10 mouse cellular contexts compared by ENCODE assay signal in genomic region chr9:53320894-53321650, GRCm38 (mm10). TPM values are rescaled to one million over a fixed set of nuclear protein-coding genes. Genes with fewer than 3 reads are reported as not detected.
DNase-seq lines count a peak whose midpoint lies in the region; ATAC-seq and TF ChIP-seq lines count a peak whose summit lies in the region.
"Had no signal": no experiment of that assay in that cellular context is flagged by ENCODE, and none has a peak within 500 bp of the region (broad histone marks: within the 10 kb centered on the region; RNA-seq: fewer than 3 reads in every experiment).

No protein-coding gene starts in this region.

- intact Hi-C loops in left cerebral cortex, adult 2 months (cut with DNase I) = no loop called here

- no peak overlapping the region for H3K27ac ChIP-seq in hindbrain, embryonic 16.5 days (ENCODE audit: low read depth, low read length)
- no peak overlapping the region for H3K27ac ChIP-seq in hindbrain, embryonic 12.5 days
- no peak overlapping the region for H3K27ac ChIP-seq in midbrain, embryonic 14.5 days (replicated peaks; ENCODE audit: low read depth, low read length)
- no peak overlapping the region for H3K27ac ChIP-seq in midbrain, embryonic 11.5 days (ENCODE audit: low read depth, low read length)
- H3K27ac ChIP-seq in left cerebral cortex, adult 2 months = no peak overlapping the region

- no peak for TF ChIP-seq CTCF in left cerebral cortex, adult 2 months (IDR thresholded peaks at IDR 0.05)

- H3K4me2 ChIP-seq in hindbrain, embryonic 16.5 days (ENCODE audit: low read length) = no peak overlapping the region
- no peak overlapping the region for H3K4me2 ChIP-seq in hindbrain, embryonic 12.5 days (replicated peaks)
- no peak overlapping the region for H3K4me2 ChIP-seq in midbrain, embryonic 14.5 days (ENCODE audit: low read length)
- no peak overlapping the region for H3K4me2 ChIP-seq in midbrain, embryonic 11.5 days

- H3K27me3 ChIP-seq in hindbrain, embryonic 16.5 days (replicated peaks; ENCODE audit: control insufficient read depth, insufficient read depth, low read length) = no peaks in the 10 kb centered on the region
- no peaks in the 10 kb centered on the region for H3K27me3 ChIP-seq in hindbrain, embryonic 12.5 days
- no peaks in the 10 kb centered on the region for H3K27me3 ChIP-seq in midbrain, embryonic 14.5 days (ENCODE audit: control insufficient read depth, insufficient read depth, low read length)
- no peaks in the 10 kb centered on the region for H3K27me3 ChIP-seq in midbrain, embryonic 11.5 days (ENCODE audit: control insufficient read depth, insufficient read depth, low read length)

- DNase-seq in midbrain, embryonic 14.5 days = peak; percentile 10
- no peak for DNase-seq in midbrain, embryonic 11.5 days (ENCODE audit: low spot score, missing footprints)
- DNase-seq in cerebellum, postnatal 10 days = peak; percentile 94 to 95
- DNase-seq in lung, postnatal 4 days = peak; percentile 11 to 67
- DNase-seq in right cerebral cortex, postnatal 25 days = no peak
- no peak for DNase-seq in left cerebral cortex, adult 2 months (ENCODE audit: extremely low spot score in 1 of 2, low spot score in 2 of 2)
- DNase-seq: liver; thymus, postnatal 4 days had no signal

- no peak overlapping the region for H3K9ac ChIP-seq in hindbrain, embryonic 16.5 days (ENCODE audit: low read depth, low read length)
- no peak overlapping the region for H3K9ac ChIP-seq in hindbrain, embryonic 12.5 days
- H3K9ac ChIP-seq in midbrain, embryonic 14.5 days (replicated peaks; ENCODE audit: low read length) = no peak overlapping the region
- H3K9ac ChIP-seq in midbrain, embryonic 11.5 days (ENCODE audit: low read length) = no peak overlapping the region

- no peaks in the 10 kb centered on the region for H3K36me3 ChIP-seq in hindbrain, embryonic 16.5 days (ENCODE audit: control insufficient read depth, insufficient read depth, low read length)
- H3K36me3 ChIP-seq in hindbrain, embryonic 12.5 days = no peaks in the 10 kb centered on the region
- H3K36me3 ChIP-seq in midbrain, embryonic 14.5 days (ENCODE audit: control insufficient read depth, insufficient read depth, low read length) = no peaks in the 10 kb centered on the region
- no peaks in the 10 kb centered on the region for H3K36me3 ChIP-seq in midbrain, embryonic 11.5 days (ENCODE audit: control insufficient read depth, insufficient read depth, low read length)

- peak; percentile 71 for ATAC-seq in hindbrain, embryonic 16.5 days
- ATAC-seq in hindbrain, embryonic 12.5 days (ENCODE audit: low FRiP score) = no peak
- ATAC-seq in midbrain, embryonic 14.5 days (ENCODE audit: low FRiP score, low TSS enrichment) = no peak
- ATAC-seq in midbrain, embryonic 11.5 days (ENCODE audit: low FRiP score) = no peak

- WGBS in hindbrain, embryonic 16.5 days = 52% methylated on average over 10 of the region's 10 CpGs
- 59% methylated on average over 10 of the region's 10 CpGs for WGBS in hindbrain, embryonic 12.5 days
- 66% methylated on average over 10 of the region's 10 CpGs for WGBS in midbrain, embryonic 14.5 days
- 63% methylated on average over 10 of the region's 10 CpGs for WGBS in midbrain, embryonic 11.5 days

- H3K9me3 ChIP-seq in hindbrain, embryonic 16.5 days (ENCODE audit: control insufficient read depth, low read length) = no peaks in the 10 kb centered on the region
- no peaks in the 10 kb centered on the region for H3K9me3 ChIP-seq in hindbrain, embryonic 12.5 days (replicated peaks)
- H3K9me3 ChIP-seq in midbrain, embryonic 14.5 days (ENCODE audit: control insufficient read depth, low read length) = no peaks in the 10 kb centered on the region
- H3K9me3 ChIP-seq in midbrain, embryonic 11.5 days (ENCODE audit: control insufficient read depth, low read length) = no peaks in the 10 kb centered on the region

- H3K4me1 ChIP-seq in hindbrain, embryonic 16.5 days (ENCODE audit: control insufficient read depth, insufficient read depth, low read depth, low read length) = no peaks in the 10 kb centered on the region
- no peaks in the 10 kb centered on the region for H3K4me1 ChIP-seq in hindbrain, embryonic 12.5 days
- no peaks in the 10 kb centered on the region for H3K4me1 ChIP-seq in midbrain, embryonic 14.5 days (ENCODE audit: control insufficient read depth, insufficient read depth, low read length)
- no peaks in the 10 kb centered on the region for H3K4me1 ChIP-seq in midbrain, embryonic 11.5 days (ENCODE audit: control insufficient read depth, insufficient read depth, low read length)

- no peak overlapping the region for H3K4me3 ChIP-seq in hindbrain, embryonic 16.5 days (ENCODE audit: low read length)
- H3K4me3 ChIP-seq in hindbrain, embryonic 12.5 days = no peak overlapping the region
- H3K4me3 ChIP-seq in midbrain, embryonic 14.5 days (replicated peaks; ENCODE audit: low read depth, low read length) = no peak overlapping the region
- no peak overlapping the region for H3K4me3 ChIP-seq in midbrain, embryonic 11.5 days (ENCODE audit: low read depth, low read length)
- H3K4me3 ChIP-seq in left cerebral cortex, adult 2 months = no peak overlapping the region

RNA-seq across cellular contexts. Expression of gene Exph5, which starts 19.6 kb away (rescaled TPM):
- 0.48 and 0.55 TPM in 2 replicates for polyA plus RNA-seq in hindbrain, embryonic 16.5 days (2015; fragmentation: Nextera tagmentation; extraction: Ambion mirVana)
- 0.49 and 0.76 TPM in 2 replicates for polyA plus RNA-seq in hindbrain, embryonic 12.5 days (2016; fragmentation: Nextera tagmentation; extraction: Ambion mirVana)
- 0.23 and 0.79 TPM in 2 replicates for polyA plus RNA-seq in midbrain, embryonic 14.5 days (2014; fragmentation: Nextera tagmentation; extraction: Ambion mirVana)
- 0.70 TPM in 2 replicates for polyA plus RNA-seq in midbrain, embryonic 11.5 days (2014; fragmentation: Nextera tagmentation; extraction: Ambion mirVana)
- 10 to 100 TPM; 27.4 to 33.4 TPM for total RNA-seq in left cerebral cortex, adult 2 months (2021)

Comparison
In these comparisons a context has a peak if more than half of its experiments do, and no peak if none do; other contexts are left out.
1. DNase-seq: peak in midbrain, embryonic 14.5 days (single experiment), cerebellum, postnatal 10 days (2 of 2) and lung, postnatal 4 days (2 of 2); none in midbrain, embryonic 11.5 days (single experiment), right cerebral cortex, postnatal 25 days (single experiment) and left cerebral cortex, adult 2 months (0 of 2).